In the genomic region with DNA sequence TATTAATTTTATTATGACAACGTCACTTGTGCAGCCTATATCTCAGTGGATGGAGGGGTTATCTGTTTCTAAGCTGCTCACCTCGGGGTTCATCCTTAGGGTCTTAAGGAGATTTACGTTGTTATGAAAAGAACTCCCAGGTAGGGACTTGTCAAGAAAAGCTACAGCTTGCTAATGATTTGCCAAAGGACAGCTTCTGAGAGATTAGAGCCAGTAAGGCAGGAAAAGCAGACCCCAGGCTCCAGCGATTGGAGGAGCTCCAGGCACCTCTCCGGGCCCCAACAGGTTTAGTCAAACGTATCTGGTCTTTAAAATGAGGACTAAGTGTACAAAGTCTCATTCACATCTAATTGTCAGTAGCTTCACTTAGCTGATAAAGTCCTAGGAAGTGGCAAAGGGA, we compare ENCODE assay signal across 24 mouse cellular contexts. TPM values are rescaled to one million over a fixed set of nuclear protein-coding genes. Genes with fewer than 3 reads are reported as not detected.
A peak's percentile ranks its signal among the peaks of the same experiment; 100 is the strongest.
DNase-seq lines count a peak whose midpoint lies in the region; ATAC-seq lines count a peak whose summit lies in the region.
"Had no signal": no experiment of that assay in that cellular context is flagged by ENCODE, and none has a peak within 500 bp of the region (broad histone marks: within the 10 kb centered on the region; RNA-seq: fewer than 3 reads in every experiment).

No protein-coding gene starts in this region.

- H3K4me3 ChIP-seq in midbrain, embryonic 11.5 days (ENCODE audit: low read depth, low read length) = no peak overlapping the region
- no peak overlapping the region for H3K4me3 ChIP-seq in midbrain, embryonic 10.5 days
- no peak overlapping the region for H3K4me3 ChIP-seq in limb, embryonic 11.5 days (ENCODE audit: low read depth, low read length)
- H3K4me3 ChIP-seq: embryonic facial prominence, embryonic 13.5 days; embryonic facial prominence, embryonic 15.5 days; erythroblast, embryonic 14.5 days; forebrain, embryonic 10.5 days; forebrain, embryonic 12.5 days had no signal

- no peak overlapping the region for H3K9ac ChIP-seq in midbrain, embryonic 11.5 days (ENCODE audit: low read length)
- no peak overlapping the region for H3K9ac ChIP-seq in limb, embryonic 11.5 days (ENCODE audit: low read length)
- H3K9ac ChIP-seq: embryonic facial prominence, embryonic 13.5 days; embryonic facial prominence, embryonic 15.5 days; forebrain, embryonic 12.5 days had no signal

- H3K36me3 ChIP-seq in midbrain, embryonic 11.5 days (ENCODE audit: control insufficient read depth, insufficient read depth, low read length) = no peaks in the 10 kb centered on the region
- no peaks in the 10 kb centered on the region for H3K36me3 ChIP-seq in midbrain, embryonic 10.5 days
- no peaks in the 10 kb centered on the region for H3K36me3 ChIP-seq in limb, embryonic 11.5 days (ENCODE audit: control insufficient read depth, insufficient read depth, low read length)
- H3K36me3 ChIP-seq: embryonic facial prominence, embryonic 13.5 days; embryonic facial prominence, embryonic 15.5 days; forebrain, embryonic 10.5 days; forebrain, embryonic 12.5 days had no signal

- WGBS in midbrain, embryonic 11.5 days = 52% methylated on average over 6 of the region's 6 CpGs
- WGBS in midbrain, embryonic 10.5 days = 53% methylated on average over 6 of the region's 6 CpGs
- 49% methylated on average over 6 of the region's 6 CpGs for WGBS in limb, embryonic 11.5 days

- no peak for ATAC-seq in midbrain, embryonic 11.5 days (ENCODE audit: low FRiP score)
- no peak for ATAC-seq in limb, embryonic 11.5 days (ENCODE audit: insufficient number of reproducible peaks, low FRiP score, low TSS enrichment, low read depth)
- ATAC-seq in megakaryocyte-erythroid progenitor cell, adult 5-6 weeks (replicated peaks; ENCODE audit: low FRiP score, low TSS enrichment, poor library complexity, severe bottlenecking) = no peak
- ATAC-seq: forebrain, embryonic 14.5 days had no signal

- no peaks in the 10 kb centered on the region for H3K9me3 ChIP-seq in midbrain, embryonic 11.5 days (ENCODE audit: control insufficient read depth, low read length)
- H3K9me3 ChIP-seq in midbrain, embryonic 10.5 days (replicated peaks) = no peaks in the 10 kb centered on the region
- H3K9me3 ChIP-seq in limb, embryonic 11.5 days (ENCODE audit: control insufficient read depth, low read length) = no peaks in the 10 kb centered on the region
- H3K9me3 ChIP-seq: embryonic facial prominence, embryonic 13.5 days; embryonic facial prominence, embryonic 15.5 days; forebrain, embryonic 10.5 days; forebrain, embryonic 12.5 days had no signal

- H3K27ac ChIP-seq in midbrain, embryonic 11.5 days (ENCODE audit: low read depth, low read length) = no peak overlapping the region
- H3K27ac ChIP-seq in midbrain, embryonic 10.5 days (replicated peaks) = no peak overlapping the region
- 0 out of 2 replicates have a peak overlapping the region, but pooled peaks have one; percentile 30 for H3K27ac ChIP-seq in limb, embryonic 11.5 days (replicated peaks; ENCODE audit: low read depth, low read length)
- H3K27ac ChIP-seq: embryonic facial prominence, embryonic 13.5 days; embryonic facial prominence, embryonic 15.5 days; forebrain, embryonic 10.5 days; forebrain, embryonic 12.5 days had no signal

- no peaks in the 10 kb centered on the region for H3K27me3 ChIP-seq in midbrain, embryonic 11.5 days (ENCODE audit: control insufficient read depth, insufficient read depth, low read length)
- no peaks in the 10 kb centered on the region for H3K27me3 ChIP-seq in midbrain, embryonic 10.5 days (ENCODE audit: low read depth, poor library complexity, severe bottlenecking)
- H3K27me3 ChIP-seq in limb, embryonic 11.5 days (ENCODE audit: control insufficient read depth, insufficient read depth, low read length) = no peaks in the 10 kb centered on the region
- H3K27me3 ChIP-seq: embryonic facial prominence, embryonic 13.5 days; embryonic facial prominence, embryonic 15.5 days; forebrain, embryonic 12.5 days had no signal

- DNase-seq in heart, adult 11 months = peak; percentile 68
- DNase-seq in heart, adult 18-20 months = no peak
- DNase-seq in midbrain, embryonic 11.5 days (ENCODE audit: low spot score, missing footprints) = peak; percentile 69
- DNase-seq in midbrain, embryonic 10.5 days (ENCODE audit: low spot score) = no peak
- DNase-seq in limb, embryonic 11.5 days (ENCODE audit: low spot score) = no peak
- no peak for DNase-seq in kidney, postnatal 25 days
- DNase-seq: adrenal gland, adult 2 months; adrenal gland, postnatal 10 days; adrenal gland, postnatal 25 days; cerebellum, adult 11 months; cerebellum, adult 18-20 months; cerebellum, adult 8-10 months; cerebellum, adult 9-11 months; cerebellum, postnatal 14 days; cerebellum, postnatal 36 days; embryo, embryonic 11 days had no signal

- no peaks in the 10 kb centered on the region for H3K4me1 ChIP-seq in midbrain, embryonic 11.5 days (ENCODE audit: control insufficient read depth, insufficient read depth, low read length)
- H3K4me1 ChIP-seq in midbrain, embryonic 10.5 days = no peaks in the 10 kb centered on the region
- no peaks in the 10 kb centered on the region for H3K4me1 ChIP-seq in limb, embryonic 11.5 days (ENCODE audit: control insufficient read depth, insufficient read depth, low read length)
- H3K4me1 ChIP-seq: embryonic facial prominence, embryonic 13.5 days; embryonic facial prominence, embryonic 15.5 days; forebrain, embryonic 10.5 days; forebrain, embryonic 12.5 days had no signal

- no peak overlapping the region for H3K4me2 ChIP-seq in midbrain, embryonic 11.5 days
- no peak overlapping the region for H3K4me2 ChIP-seq in limb, embryonic 11.5 days (ENCODE audit: low read depth, severe bottlenecking)
- H3K4me2 ChIP-seq: embryonic facial prominence, embryonic 13.5 days; embryonic facial prominence, embryonic 15.5 days; forebrain, embryonic 12.5 days had no signal

RNA-seq across cellular contexts. Expression of a gene that starts 59.8 kb away (rescaled TPM):
- 1 to 10 TPM; 7.0 to 7.5 TPM for total RNA-seq in heart, adult 18-20 months (2021)
- polyA plus RNA-seq in midbrain, embryonic 11.5 days (2014; fragmentation: Nextera tagmentation; extraction: Ambion mirVana) = 45.2 and 50.7 TPM in 2 replicates
- polyA plus RNA-seq in midbrain, embryonic 10.5 days (2016; fragmentation: Nextera tagmentation; extraction: Ambion mirVana) = 46.7 and 53.4 TPM in 2 replicates
- 256 and 263 TPM in 2 replicates for polyA plus RNA-seq in limb, embryonic 11.5 days (2014; fragmentation: Nextera tagmentation; extraction: Ambion mirVana)
- total RNA-seq in megakaryocyte-erythroid progenitor cell, adult 5-6 weeks (2014; fragmentation: Nextera tagmentation) = 0.13 TPM in 1 of 2 replicates, not detected in the other
- total RNA-seq in megakaryocyte-erythroid progenitor cell, adult 5-6 weeks (2017) = not detected in 2 replicates
- total RNA-seq: MEL had no signal

Comparison
In these comparisons a context has a peak if more than half of its experiments do, and no peak if none do; other contexts are left out.
1. DNase-seq: peak in heart, adult 11 months (single experiment) and midbrain, embryonic 11.5 days (single experiment); none in heart, adult 18-20 months (0 of 2), midbrain, embryonic 10.5 days (single experiment), limb, embryonic 11.5 days (single experiment) and kidney, postnatal 25 days (0 of 2).